Mouse (Mus musculus) ovary, postnatal 14 days (tissue): ENCODE data around the gene Baz2b.

Experiments
- DNase-seq: peaks from one replicate; pipeline ENCODE4 v3.0.0; 2022; ENCODE audit warnings: low spot score

The Baz2b gene

DNA sequence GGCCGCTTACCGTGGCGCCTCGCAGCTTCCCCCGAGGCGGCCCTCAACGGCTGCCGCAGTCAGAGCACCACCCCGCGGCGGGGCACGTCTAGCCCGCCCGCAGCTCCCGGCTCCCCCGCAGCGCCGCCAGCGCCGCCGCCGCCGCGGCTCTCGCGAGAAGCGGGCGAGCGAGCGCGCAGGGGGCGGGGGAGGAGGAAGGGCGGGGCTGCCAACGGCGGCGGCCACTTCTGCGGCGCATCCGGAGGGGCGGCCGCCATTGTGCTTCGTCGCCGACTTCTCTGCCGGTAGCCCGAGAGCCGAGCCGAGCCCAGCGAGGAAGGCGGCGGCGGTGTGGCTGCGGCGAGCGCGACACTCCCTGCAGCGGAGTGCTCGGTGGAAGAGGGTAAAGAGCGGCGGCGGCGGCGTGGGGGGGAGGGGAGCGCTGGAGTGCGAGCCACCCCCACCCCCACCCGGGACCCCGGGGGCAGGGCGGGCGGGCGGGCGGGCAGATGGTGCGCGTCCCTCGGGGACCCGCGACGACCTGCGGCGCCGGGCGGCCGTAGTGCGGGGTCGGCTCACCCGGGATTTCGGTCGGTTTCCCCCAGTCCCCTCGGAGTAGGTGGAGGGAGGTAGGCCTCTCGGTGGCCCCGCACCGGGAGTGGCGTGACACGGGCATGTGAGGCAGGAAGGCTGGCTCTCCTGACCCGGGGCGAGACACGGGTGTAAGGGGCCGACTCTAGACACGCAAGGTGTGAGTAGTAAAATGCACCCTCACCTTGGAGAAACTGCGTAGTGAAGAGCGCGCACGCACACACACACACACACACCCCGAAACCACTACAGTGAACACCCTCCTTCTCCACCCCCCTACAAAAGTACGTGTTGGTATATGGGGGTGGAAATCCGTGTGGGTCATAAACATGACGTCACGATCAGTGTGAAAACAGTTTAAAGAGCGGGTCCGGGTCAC is at the start of gene Baz2b, which contains the start of gene March7:
Gene Baz2b (minus strand): TSS at position 137 of the 949 bp plus-strand sequence.
Gene March7 (plus strand): TSS at position 185 of the 949 bp plus-strand sequence.
- DNase-seq: peak; percentile 82

DNA sequence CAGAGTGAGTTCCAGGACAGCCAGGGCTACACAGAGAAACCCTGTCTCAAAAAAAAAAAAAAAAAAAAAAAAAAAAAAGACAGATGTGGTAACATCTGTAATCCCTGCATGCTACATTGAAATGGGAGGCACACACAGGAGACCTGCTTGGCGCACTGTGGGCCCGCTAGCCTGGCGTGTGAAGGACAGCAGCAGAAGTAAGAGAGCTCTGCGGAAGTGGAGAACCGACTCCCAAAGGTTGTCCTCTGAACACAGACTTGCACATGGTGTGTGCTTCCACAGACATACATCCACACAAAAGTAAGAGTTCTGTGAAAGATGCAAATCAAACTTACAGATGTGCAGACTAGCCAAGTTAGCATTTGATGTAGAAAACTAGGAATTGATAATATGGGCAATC is 49.5 kb upstream of the Baz2b start:
- no peak for DNase-seq

DNA sequence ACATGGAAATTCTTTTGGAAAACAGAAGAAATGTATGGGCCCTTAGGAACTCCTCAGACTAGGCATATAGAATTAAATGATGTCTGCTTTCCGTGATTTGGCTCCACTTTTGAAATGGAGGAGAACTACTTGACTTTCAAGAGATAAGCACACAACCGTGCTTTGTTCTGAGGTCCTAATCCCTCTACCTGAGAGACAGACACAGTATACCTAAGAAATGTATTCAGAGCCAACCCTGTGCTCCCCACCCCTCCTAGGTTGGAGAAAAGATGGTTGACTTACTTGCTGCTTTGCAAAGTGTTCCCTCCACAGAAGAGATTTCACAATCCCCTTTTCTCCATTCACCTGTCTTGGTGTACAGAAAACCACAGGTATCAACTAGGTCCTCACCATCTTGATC is 47.1 kb upstream of the Baz2b start:
- no peak for DNase-seq

DNA sequence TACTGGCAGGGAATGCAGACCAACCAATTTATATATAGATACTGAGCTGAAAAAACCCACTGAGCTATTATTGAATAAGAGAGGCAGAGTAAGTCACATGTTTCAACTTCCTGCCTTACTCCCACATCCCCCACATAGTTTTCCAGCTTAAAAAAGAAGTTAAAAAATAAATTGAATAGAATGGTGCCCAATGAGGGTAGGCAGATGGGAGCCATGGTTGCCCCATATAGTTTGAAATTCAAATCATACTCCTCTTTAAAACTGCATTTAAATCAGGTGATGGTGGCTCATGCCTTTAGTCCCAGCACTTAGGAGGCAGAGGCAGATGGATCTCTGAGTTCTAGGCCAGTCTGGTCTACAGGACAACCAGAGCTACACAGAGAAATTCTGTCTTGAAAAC is 43.9 kb upstream of the Baz2b start:
- DNase-seq: no peak

DNA sequence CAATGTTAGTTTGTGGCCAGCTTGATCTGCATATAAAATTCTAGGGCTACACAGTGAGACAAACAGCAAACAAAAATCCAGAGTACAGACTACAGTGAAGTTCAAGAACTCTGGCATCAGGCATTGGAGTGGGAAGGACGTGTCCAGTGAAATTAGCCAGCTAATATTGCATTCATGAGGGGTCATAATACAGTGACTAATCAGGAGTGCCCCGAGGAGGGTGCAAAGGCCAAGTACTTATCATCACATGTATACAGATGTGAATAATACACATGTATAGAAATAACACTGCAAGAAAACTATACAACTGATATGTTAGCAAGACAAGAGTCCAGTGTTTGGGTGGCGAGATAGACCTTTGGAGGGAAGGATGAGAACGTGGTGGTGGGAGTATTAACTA is 43.1 kb upstream of the Baz2b start:
- no peak for DNase-seq

DNA sequence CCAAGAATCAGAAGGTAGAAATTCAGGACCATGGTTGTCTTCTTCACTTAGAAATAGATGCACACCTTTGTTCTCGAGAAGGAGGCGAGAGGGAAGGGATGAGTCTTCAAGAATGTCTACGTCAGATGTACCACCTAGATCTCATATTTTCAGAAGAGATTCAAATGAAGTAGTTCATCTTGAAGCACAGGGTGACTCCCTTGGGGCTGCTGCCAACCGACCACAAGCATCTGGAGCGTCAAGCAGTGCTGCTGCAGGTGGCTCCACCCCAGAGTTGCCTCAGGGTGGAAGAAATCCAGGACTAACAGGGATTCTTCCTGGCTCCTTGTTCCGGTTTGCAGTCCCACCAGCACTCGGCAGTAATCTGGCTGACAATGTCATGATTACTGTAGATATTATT is 24.9 kb upstream of the Baz2b start:
- DNase-seq: no peak

DNA sequence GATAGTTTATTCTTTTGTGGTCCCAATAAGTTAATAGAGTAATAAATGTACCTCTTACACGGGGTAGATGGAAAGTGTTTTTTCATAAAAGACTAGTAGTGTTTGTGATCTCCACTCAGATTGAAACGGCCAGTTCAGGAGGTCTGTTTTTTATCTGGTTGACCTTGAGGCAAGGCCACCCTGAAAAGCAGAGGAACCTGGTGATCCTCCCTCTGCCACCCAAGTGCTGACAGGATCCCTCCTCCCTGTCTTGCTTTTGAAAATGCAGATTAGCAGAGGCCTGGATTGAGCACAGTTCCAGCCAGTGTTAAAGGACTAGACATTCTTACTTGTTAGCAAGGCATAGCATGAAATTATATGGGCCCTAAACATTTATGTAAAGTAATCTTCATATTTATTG is 23.5 kb upstream of the Baz2b start:
- no peak for DNase-seq

DNA sequence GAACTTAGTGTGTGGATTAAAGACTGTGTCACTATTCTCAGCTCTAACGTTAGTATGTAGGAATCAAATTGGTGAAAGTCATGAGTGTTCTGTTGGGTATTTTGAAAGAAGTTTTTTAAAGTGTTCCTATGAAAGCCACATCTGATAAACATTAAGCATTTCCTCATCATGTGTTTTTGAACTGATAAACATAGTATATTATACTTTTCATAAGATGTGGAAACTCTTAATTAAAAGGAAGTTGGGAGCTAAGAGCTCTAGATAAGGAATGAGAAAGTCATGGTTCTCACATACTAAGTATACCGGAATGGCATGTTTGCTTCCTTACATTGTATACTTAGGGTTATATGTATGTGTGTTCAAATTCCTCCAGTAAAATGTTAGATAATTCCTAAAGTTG is 20.7 kb upstream of the Baz2b start:
- no peak for DNase-seq

DNA sequence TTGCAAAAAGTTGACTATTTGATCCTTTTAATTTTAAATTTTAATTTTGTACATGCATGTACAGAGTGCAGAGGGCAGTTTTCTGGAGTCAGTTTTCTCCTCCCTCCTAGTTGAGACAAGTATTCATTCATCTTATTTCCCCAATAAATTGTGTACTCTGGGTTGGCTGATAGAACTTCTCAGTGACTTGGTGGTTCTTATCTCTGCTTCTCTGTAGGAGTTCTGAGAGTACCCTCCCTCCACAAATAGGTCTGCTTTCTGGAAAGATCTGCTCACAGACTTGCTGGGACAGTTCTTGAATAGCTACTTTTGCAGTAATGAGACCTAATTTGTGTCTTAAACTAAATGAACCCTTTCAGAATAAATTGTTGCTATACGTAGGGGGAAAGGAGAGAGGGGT is 18.8 kb upstream of the Baz2b start:
- no peak for DNase-seq

DNA sequence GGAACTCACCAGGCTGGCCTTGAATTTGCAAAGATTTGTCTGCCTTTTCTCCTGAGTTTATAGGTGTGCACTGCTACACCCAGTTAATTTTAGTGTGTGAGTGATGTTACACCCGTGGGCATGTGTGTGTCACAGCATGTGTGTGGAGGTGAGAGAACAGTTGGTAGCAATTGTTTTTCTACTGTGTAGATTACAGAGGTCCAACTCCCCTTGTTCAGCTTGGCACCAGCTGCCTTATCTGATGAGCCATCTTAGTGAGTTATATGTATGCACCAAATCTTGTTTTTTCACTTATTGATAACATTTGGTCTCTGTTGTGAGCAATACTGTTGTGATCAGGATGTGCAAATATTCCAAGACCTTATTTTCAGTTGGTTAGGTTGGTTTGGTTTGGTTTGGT is 13.8 kb upstream of the Baz2b start:
- no peak for DNase-seq

DNA sequence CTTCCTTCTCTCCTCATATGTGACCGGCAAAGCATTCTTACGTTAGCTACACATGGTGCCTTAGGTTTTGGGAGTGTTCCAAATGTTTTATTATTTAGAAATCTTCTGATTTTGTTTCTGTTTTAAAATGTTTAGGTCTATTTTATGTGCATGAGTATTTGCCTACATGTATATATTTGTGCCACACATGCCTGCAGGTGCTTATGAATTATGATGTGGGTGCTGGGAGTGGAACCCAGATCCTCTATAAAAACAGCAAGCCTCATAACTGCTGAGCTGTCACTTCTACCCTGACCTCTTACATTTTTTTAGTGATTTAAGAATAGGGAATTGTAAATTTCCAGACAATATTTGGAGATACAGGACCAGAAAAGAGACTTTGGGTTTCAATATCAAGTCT is 12.3 kb upstream of the Baz2b start:
- no peak for DNase-seq

DNA sequence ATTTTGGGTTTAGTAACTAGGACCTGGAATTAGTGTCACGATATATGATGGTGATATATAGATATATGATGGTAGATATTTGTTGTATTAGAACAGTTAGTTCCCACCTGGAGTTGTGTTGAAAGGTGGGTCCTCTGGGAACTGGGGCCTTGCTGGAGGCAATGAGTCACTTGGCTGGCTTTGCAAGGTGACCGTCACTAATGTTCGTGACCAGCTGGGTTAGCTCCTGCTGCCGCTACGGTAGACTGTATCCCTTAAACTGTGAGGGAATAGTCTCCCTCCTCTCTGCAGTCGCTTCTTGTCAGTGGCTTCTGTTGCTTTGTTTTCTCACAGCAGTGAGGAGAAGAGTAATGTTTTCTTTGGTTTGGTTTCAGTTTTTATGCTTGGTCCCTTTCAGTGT is 11.6 kb upstream of the Baz2b start:
- no peak for DNase-seq

DNA sequence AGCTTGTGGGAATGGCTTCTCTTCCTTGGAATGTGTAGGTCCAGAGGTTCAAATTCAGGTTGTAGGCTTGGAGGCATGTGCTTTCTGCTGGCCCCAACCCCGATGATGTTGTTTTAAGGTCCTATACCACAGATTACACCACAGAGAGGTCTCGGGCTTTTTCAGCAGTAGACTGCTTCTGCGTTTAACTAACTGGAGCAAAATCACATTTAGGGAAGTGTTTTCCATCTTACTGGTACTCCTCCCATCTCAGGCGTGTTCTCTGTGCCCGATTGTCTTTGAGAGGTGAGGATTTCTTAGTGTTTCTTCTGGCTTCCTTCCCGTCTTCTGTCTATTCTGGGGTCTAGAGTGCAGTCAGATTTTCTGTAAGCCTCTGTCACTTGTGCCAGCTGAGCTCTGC is 8.0 kb upstream of the Baz2b start:
- DNase-seq: no peak

DNA sequence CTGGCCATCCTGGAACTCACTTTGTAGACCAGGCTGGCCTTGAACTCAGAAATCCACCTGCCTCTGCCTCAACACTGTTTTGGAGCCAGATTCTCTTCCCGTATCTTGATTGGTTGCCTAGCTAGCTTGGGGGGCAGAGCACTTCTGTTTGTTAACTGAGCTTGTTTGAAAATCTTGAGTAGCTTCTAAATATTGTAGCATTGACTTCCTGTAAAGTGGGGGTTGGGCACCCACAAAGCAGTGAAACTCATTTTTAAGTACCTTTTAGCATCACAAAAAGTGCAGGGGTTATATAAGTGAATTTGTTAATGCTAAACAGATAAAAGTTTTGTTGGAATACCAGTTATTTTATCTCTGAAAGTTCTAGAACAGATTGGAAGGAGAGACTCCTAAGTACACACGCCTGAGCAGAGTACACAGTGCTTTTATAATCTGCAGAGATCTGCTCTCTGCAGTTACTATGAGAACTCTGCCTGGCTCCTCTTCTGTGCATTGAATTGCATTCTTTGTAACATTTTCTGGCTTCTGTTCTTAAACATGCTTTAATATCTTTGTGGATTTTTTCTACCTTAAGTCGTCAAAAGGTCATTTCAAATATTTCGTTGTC is 7.0 kb upstream of the Baz2b start:
- DNase-seq: no peak

DNA sequence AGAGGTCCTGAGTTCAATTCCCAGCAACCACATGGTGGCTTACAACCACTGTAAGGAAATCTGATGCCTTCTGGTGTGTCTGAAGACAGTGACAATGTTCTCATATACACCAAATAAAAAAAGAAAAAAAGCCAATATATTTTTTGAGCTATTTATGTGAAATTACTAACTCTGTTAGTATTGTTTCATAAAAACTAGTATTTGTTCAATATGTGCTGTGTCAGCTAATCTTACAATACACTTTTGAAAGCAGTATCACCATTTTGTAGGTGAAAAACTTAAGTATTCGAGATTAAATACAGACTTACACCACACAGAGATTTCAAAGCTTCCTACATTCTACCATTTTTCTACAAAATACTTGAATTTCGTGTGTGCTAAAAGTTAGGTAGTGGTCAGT is 5.0 kb upstream of the Baz2b start:
- no peak for DNase-seq

DNA sequence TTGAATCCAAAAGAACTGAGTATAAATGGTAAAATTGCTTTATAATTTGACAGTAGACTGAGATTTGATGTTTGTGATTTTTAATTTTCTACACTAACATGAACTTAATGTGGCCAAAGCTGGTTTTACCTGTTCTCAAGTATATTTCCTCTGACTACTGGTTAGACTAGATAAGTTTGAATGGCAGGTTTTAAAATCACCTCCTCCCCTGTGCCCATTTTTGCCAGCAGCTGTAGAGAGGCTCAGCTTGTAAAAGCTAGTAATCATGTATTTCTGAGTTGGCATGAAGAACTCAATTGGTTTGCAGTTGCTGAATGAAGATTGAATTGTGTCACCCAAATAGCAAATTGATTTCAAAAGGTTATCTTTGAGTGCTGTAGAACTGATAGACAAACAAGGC is 2.8 kb upstream of the Baz2b start:
- no peak for DNase-seq

DNA sequence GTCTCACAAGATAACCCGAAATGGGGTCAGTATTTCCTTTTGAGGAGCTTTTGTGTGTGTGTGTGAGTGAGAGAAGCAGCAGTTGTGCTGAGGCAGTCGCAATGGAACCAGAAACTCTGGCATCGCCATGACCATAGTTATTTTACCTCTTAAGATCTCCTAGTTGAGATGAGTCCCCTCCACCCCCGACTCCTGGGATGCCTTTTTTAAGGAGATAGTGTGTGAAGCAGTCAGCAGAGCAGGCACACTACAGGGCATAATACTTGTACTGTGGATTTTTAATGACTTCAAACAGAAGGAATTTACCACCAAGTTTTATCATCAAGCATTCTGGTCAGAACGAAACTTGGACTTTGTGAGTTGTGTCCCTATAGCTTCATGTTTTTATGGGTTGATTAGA is 1.2 kb upstream of the Baz2b start:
- DNase-seq: no peak

DNA sequence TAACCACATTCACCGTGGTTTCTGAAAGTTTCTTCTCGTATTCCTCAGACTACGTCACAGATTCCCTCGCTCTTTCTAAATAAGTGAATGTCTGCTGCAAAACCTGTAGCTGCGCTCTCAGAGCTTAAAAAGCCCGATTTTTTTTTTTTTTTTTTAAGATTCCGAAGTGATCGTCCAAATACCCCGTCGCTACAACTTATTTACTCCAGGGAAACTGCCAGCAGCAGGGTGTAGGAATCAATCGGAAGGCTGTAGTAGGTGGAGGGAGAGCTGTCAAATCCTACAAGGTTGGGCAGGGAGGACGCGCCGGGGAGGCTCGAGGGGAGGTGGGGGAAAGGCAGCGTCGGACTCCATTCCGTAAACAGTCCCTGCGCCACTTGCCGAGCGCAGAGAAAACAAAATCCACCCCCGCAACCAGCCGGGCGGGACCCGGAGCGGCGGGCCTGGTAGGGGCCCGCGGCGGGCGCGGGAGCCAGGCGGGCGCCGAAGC is 472 bp downstream of the Baz2b start:
- peak; percentile 31 for DNase-seq

DNA sequence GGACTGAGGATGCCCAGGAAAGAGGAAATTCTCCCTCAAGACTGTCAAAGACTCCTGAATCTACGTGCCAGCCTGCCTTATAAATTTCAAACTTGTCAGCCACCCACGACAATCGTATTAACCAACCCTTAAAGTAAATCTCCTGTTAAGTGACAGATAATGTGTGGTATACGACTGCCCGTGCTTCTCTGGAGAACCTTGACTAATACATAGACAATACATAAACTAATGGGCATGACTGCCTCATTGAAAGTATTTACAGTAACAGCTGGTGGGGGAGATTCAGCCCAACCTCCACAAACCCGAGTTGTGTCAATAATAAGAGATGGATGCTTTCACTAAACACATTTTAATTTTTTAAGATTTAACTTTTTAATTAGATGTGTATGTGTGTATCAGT is 3.8 kb downstream of the Baz2b start:
- no peak for DNase-seq

DNA sequence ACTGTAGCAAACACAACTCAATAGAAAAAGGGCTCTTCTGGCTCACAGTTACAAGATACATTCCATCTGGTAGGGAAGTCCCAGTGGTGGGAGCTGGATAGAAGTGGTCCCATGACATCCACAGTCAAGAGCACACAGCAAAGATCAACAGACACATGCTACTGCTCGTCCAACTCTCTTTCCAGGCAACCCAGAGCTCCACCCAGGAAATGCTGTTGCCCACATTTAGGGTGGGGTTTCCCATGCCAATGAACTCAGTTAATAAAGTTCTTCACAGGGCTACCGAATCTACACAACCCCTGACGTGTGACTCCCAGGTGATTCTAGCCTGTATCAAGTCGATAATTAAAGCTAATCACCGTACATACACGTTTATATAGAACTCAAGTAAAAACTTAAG is 5.5 kb downstream of the Baz2b start:
- DNase-seq: no peak

DNA sequence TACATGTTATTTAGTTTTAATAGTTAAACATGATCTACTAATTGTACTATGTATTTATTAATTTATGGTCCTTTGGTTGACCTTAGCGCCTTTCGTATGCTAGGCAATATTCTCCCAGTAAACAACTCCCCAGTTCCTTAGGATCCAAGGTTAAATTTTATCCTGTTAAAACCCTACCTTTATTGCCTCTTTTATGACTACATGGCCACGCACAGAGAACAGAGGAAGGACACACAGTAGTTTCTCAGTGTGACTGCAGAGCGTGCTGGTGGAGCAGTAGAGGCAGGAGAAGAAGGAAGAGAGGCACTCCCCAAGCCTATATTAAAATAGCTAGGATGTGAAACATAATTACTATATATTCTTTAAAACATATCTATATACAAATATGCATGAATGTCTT is 5.9 kb downstream of the Baz2b start:
- no peak for DNase-seq

DNA sequence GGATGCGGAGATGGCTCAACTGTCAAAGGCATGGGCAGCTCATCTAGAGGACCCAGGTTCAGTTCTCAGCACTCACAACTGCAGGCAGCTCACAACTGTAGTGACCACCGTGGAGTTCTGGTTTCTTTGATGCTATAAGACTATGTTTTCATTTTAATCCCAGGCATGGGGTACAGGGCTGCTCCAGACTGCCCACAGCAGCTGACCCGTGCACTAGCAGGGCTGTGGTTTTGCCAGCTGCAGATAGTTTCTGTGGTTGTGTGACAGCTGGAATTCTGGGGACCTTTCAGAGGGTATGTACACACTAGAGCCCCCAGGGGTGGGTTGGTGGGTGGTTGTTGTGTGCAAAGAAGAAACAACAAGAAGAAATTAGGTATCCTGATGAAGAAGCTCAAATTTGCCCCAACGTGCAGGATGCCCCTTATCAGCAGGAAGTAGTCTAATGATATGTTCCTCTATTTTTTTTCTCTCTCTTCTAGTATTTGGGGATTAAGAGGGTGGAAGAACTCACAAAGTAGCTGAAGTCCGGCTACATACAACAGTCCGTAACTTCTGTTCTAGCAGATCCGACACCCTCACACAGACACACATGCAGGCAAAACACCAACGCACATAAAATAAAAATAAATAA is 6.6 kb downstream of the Baz2b start:
- no peak for DNase-seq

DNA sequence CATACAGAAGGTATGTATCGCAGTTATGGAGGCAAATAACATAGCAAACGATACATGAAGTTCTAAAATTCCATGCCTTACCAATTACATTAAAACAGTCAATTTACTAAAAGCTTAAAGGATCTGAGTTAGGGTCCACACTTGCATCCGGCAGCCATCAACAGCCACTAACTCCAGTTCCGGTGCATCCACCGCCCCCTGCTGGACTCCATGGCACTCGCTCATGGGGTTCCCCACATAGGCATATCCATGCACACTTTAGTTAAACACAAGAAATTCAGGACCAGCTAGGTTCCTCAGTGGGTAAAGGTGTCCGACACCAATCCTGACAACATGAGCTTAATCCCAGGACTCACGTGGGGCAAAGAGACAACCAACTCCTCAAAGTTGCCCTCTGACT is 9.0 kb downstream of the Baz2b start:
- DNase-seq: peak; percentile 43
